Mouse (Mus musculus): ENCODE measurements around the gene 1700109H08Rik. TPM values are rescaled to one million over a fixed set of nuclear protein-coding genes. Genes with fewer than 3 reads are reported as not detected.

Gene 1700109H08Rik
- 1 to 10 TPM; 5.5 to 9.5 TPM for total RNA-seq (2023)

DNA sequence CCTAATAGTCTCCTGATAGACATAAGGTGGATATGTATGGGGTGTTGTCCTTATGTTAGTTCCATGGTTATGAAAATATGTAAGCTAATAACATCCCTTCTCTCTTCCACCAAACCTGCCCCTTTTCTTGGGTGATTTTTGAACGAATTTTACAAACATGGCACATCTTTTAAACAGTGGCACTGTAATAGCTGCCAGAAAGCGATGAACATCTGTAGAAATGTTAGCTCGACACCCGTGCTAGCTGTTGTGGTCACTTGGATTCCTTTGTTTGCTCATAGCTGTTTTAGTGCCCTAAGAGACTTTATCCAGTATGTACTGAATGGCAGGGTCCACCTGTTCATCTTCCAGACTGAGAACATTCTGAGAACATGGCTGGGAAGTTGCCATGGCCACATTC lies at the start of gene 1700109H08Rik:
1700109H08Rik (plus strand) TSS at position 301 of the 400 bp plus-strand sequence.

GRCm38 (mm10) chr5:3543629-3544479 lies 27.5 kb upstream of the 1700109H08Rik start, which contains the start of gene Fam133b:
Gene Fam133b (plus strand): TSS chr5:3543833.

DNA sequence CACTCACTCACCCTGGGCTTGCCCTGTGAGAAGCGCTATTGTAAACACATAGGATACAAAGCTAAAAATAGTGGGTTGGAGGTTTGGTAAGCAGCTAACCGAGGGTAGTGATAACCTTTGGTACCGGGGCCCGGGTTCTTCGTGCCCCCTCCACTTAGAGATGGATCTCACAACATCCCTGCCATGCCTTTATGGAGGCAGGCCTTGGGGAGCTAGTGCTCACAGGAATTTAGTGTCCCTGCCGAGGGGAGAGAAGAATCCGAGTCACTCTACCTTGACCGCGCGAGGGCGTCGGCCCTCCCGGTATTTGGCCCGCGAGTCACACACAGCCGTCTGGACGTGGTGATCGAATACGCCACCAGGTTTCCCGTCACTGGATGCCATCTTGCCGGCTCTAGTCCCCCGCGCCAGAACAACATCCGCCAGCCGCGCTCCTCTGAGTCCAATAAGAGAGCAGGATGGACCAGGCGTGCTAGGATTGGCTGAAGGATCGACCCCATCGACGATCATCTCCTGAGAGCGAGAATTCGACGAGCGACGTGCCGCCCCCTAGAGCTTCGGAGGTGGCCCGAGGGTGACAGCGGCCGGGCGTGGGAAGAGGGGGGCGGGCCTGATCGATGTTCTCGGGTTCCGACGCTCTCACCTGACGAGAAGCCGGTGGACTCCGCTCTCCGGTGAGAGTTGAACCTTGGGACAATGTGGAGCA lies 24.5 kb downstream of the 1700109H08Rik start, which contains the start of gene Pex1:
Pex1 (plus strand) TSS at position 374 of the 706 bp plus-strand sequence.

DNA sequence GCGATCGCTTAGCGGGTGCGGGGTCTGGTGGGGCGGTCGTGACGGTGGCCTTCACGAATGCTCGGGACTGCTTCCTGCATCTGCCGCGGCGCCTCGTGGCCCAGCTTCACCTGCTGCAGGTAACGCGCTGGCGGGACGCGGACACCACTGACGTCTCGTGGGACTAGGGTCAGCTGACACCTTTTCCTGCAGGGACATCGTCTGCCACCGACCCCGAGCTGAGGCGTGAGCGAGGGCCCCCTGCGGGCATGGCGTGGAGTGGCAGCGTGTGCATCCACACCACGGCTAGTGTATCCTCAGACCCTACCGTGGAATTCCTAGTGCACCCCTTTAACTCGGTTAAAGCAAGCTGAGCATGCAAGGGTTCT lies 25.0 kb downstream of the 1700109H08Rik start, which contains the start of gene Rbm48:
Rbm48 (minus strand) TSS at position 187 of the 368 bp plus-strand sequence.

Other genes with a start within 250 kb of the 1700109H08Rik start
- 10 to 100 TPM; 48.3 to 60.6 TPM for gene Cdk6, start 230.1 kb upstream of the 1700109H08Rik start, total RNA-seq (2023)
- 10 to 100 TPM; 37.0 to 42.7 TPM for gene Fam133b, start 27.7 kb upstream of the 1700109H08Rik start, total RNA-seq (2023)
- 10 to 100 TPM; 10.2 to 13.5 TPM for gene Pex1, start 24.5 kb downstream of the 1700109H08Rik start, total RNA-seq (2023)
- gene Rbm48, start 25.0 kb downstream of the 1700109H08Rik start, total RNA-seq (2023), result 10 to 100 TPM; 18.1 to 18.9 TPM
- gene Tmbim7, start 79.6 kb downstream of the 1700109H08Rik start, total RNA-seq (2023), result not detected
- 10 to 100 TPM; 52.7 to 69.3 TPM for gene Gatad1, start 85.6 kb downstream of the 1700109H08Rik start, total RNA-seq (2023)
- 10 to 100 TPM; 21.9 to 24.1 TPM for gene Ankib1, start 231.4 kb downstream of the 1700109H08Rik start, total RNA-seq (2023)
- 10 to 100 TPM; 34.4 to 40.3 TPM for gene Krit1, start 231.6 kb downstream of the 1700109H08Rik start, total RNA-seq (2023)